Mouse (Mus musculus) forebrain, embryonic 10.5 days (tissue): ENCODE results near the gene Tigd3. TPM values are rescaled to one million over a fixed set of nuclear protein-coding genes. Genes with fewer than 3 reads are reported as not detected.
"Not testable (repeated sequence)": the region's sequence is repeated elsewhere in the genome, so short reads cannot be mapped to it uniquely, and the experiment has no call there.

ENCODE experiments used
- DNase-seq: peaks from one replicate; pipeline ENCODE4 v3.0.0-alpha.2; 2017; ENCODE audit warnings: low spot score; ENCODE audit errors: extremely low spot score
- H3K27ac ChIP-seq: fragments of 300-500 bp; sonication (generic); 2 replicates; pipeline ENCODE4 v1.5.1; 2016; ENCODE audit warnings: mild to moderate bottlenecking
- H3K27me3 ChIP-seq: fragments of 300-500 bp; sonication (generic); 2 replicates; pipeline ENCODE4 v1.6.1; 2016; ENCODE audit warnings: mild to moderate bottlenecking; ENCODE audit not compliant: poor library complexity, severe bottlenecking
- H3K36me3 ChIP-seq: fragments of 300-500 bp; sonication (generic); replicated peaks from 2 replicates; pipeline ENCODE4 v1.6.1; 2016; ENCODE audit warnings: mild to moderate bottlenecking, moderate library complexity
- H3K4me1 ChIP-seq: fragments of 300-500 bp; sonication (generic); 2 replicates; pipeline ENCODE4 v1.6.1; 2016
- H3K4me3 ChIP-seq: fragments of 300-500 bp; sonication (generic); 2 replicates; pipeline ENCODE4 v1.5.1; 2016; ENCODE audit warnings: mild to moderate bottlenecking, moderate library complexity
- H3K9me3 ChIP-seq: fragments of 300-500 bp; sonication (generic); 2 replicates; pipeline ENCODE4 v1.6.1; 2016; ENCODE audit warnings: mild to moderate bottlenecking, moderate library complexity
- WGBS: fragments of 180-500 bp; shearing (Covaris S2); methylation state at CpG from one replicate; pipeline ENCODE4 v1.1.7; 2016; 5-methylcytosine and 5-hydroxymethylcytosine counted together
- polyA plus RNA-seq: library from polyadenylated mRNA; unstranded; fragments of >200 nt; fragmentation: Nextera tagmentation; extraction: Ambion mirVana; gene quantifications from 2 replicates; pipeline ENCODE4 v1.2.1, GENCODE M21; 2016

Tigd3 gene
- polyA plus RNA-seq, 1 experiment from 2014 or later = 9.0 TPM

DNA sequence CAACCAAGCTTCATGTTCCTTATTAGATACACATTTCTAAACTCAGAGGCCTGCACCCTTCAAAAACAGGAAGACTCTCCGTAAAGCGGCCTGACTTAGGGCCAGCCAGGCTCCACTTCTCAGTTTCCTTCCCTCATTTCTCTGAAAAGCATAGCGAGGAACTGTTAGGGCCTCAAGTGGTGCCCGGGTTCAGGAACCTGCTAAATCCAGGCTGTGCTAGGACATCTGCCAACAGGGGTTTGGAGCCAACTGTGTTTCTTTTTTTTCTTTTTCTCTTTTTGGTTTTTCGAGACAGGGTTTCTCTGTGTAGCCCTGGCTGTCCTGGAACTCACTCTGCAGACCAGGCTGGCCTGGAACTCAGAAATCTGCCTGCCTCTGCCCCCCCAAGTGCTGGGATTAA lies 11.9 kb downstream of the Tigd3 start:
- H3K36me3 ChIP-seq, H3K4me3 ChIP-seq, H3K9me3 ChIP-seq, H3K27ac ChIP-seq, DNase-seq, H3K27me3 ChIP-seq: not testable (repeated sequence)
- WGBS = 85% methylated on average over 5 of the region's 5 CpGs
- peaks cover 12% of the 10 kb centered on the region for H3K4me1 ChIP-seq

DNA sequence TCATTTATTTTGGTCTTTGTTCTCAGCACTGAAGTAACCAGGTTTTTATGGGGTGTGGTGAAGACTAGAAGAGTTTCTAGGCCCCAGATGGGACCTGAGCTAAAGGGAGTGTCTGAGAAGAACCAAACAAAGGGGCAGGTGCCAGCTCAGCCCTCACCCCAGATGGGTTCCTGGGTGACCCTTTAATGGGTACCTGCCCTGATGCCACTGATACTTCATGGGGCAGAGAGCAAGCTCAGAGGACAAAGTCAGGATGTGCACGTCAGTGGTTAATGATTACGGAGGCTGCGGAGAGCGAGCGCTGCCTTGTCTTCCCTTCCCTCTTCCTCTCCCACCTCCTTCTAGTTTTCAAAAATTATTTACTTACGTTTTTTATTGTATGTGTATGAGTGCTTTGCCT lies 12.8 kb downstream of the Tigd3 start:
- Histone ChIP-seq H3K27ac (no peak overlapping the region), H3K4me3 (no peak overlapping the region), H3K27me3 (no peaks in the 10 kb centered on the region), H3K9me3 (no peaks in the 10 kb centered on the region), H3K36me3 (no peaks in the 10 kb centered on the region), H3K4me1 (peaks cover 12% of the 10 kb centered on the region)
- no peak for DNase-seq
- WGBS = 88% methylated on average over 6 of the region's 6 CpGs

DNA sequence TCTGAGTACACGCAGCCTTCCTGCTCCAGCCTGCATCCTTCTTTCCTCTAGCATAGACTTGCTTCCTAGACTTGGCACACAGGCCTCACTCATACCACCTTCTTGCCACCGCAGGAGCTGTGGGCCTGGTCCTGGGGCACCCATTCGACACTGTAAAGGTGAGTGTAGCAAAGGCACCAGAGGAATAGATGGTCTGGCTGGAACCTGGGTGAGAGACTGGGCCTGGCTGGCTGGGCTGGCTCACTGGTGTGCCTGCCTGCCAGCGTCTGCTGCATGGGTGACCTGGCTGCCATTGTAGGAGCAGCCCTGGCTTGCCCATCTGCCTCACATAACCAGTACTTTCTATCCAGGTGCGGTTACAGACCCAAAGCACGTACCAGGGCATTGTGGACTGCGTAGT lies 14.2 kb downstream of the Tigd3 start:
- H3K4me3 ChIP-seq = no peak overlapping the region

DNA sequence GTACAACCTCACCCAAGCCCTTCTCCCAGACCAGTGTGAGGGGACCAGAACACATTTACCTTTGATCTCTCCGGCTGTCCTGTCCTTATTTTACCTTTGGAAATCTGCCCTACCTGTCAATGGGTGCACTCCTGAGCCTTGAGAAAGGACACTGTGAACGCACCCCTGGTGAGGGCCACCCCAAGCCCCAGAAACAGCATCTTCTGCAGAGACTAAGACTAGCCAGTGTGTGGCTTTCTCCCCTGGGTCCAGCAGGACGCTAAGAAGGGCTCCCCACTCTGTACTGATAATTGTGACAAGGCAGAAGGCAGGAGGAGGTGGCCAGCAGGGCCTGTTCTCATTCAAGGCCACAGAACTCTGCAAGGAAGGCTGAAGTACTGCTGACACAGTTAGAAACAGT lies 15.0 kb downstream of the Tigd3 start:
- DNase-seq = no peak
- peaks cover 32% of the 10 kb centered on the region for H3K4me1 ChIP-seq
- H3K9me3 ChIP-seq = no peaks in the 10 kb centered on the region
- no peak overlapping the region for H3K27ac ChIP-seq
- H3K36me3 ChIP-seq = no peaks in the 10 kb centered on the region
- no peak overlapping the region for H3K4me3 ChIP-seq
- WGBS = 81% methylated on average over 3 of the region's 3 CpGs
- H3K27me3 ChIP-seq = no peaks in the 10 kb centered on the region

More for the DNA sequence above, 14.2 kb downstream of the Tigd3 start:
- H3K27ac ChIP-seq = no peak overlapping the region
- WGBS = 93% methylated on average over 7 of the region's 7 CpGs
- no peaks in the 10 kb centered on the region for H3K27me3 ChIP-seq
- no peaks in the 10 kb centered on the region for H3K9me3 ChIP-seq
- H3K4me1 ChIP-seq = peaks cover 23% of the 10 kb centered on the region
- no peak for DNase-seq
- H3K36me3 ChIP-seq = no peaks in the 10 kb centered on the region

DNA sequence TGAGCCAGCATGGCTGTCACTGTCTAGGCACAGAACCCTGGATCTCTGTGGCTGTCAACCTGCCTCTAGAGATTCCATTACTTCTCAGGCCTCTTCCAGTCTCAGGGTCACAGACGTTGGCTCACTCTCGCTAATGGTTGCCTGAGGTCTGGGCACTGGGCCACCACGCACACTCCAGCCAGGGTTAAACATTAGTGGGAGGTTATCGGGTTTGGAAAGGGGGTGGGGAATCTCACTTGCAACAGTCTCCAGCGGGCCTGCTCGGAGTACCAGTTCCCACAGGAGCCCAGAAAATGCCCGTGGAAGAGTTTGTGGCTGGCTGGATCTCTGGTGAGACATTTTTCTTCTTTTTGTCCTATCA lies 15.6 kb downstream of the Tigd3 start:
- Histone ChIP-seq H3K9me3 (no peaks in the 10 kb centered on the region), H3K4me1 (peaks cover 37% of the 10 kb centered on the region), H3K36me3 (no peaks in the 10 kb centered on the region), H3K27me3 (no peaks in the 10 kb centered on the region), H3K4me3 (peak overlapping the region; percentile 25; the same call in 1 of the 2 replicates), H3K27ac (peak overlapping the region; percentile 73; the same call in 1 of the 2 replicates)
- no peak for DNase-seq
- WGBS = 87% methylated on average over 7 of the region's 7 CpGs

DNA sequence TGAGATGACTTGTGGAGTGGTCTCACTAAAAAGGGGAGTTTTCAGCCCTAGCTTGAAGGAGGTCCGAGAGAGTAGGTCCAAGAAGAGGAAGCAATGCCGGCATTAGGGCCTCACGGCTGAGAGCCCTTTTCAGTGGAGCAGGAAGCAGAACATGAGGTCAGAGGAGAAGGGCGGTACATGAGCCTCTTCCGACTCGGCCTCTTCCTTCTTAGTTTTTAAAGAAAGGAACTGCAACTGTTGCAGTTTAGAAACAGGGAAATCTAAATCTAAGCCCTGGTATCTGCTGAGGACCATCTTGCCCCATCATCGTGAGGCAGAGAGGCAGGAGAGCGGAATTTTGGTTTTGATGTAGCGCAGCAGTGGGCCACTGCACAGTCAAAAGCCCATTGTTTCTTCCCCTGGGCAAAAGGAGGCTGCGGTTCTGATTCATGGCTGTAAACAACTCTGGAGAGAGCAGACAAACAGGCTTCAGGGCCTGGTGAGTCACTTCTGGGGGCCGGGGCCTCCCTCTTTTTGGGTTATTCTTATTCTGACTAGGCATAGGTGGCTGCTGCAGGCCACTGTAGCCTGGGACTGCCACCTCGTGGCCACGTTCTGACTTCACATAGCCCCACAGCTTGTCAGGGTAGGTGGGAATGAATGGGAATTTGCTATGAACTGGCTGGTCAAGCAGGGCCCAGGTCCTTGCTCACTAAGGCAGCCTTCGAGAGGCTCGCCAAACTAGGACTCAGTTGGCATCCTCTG lies 16.2 kb downstream of the Tigd3 start, which contains the start of gene Slc25a45:
Gene Slc25a45 (plus strand): TSS at position 191 of the 744 bp plus-strand sequence.
- Histone ChIP-seq H3K4me1 (peaks cover 43% of the 10 kb centered on the region), H3K27me3 (no peaks in the 10 kb centered on the region), H3K4me3 (peak within 1 kb of the TSS; percentile 25; the same call in 1 of the 2 replicates), H3K27ac (peak within 1 kb of the TSS; percentile 73), H3K9me3 (no peaks in the 10 kb centered on the region), H3K36me3 (peaks cover 5% of the 10 kb centered on the region)
- WGBS = 53% methylated on average over 15 of the region's 15 CpGs
- DNase-seq = peak; percentile 65

DNA sequence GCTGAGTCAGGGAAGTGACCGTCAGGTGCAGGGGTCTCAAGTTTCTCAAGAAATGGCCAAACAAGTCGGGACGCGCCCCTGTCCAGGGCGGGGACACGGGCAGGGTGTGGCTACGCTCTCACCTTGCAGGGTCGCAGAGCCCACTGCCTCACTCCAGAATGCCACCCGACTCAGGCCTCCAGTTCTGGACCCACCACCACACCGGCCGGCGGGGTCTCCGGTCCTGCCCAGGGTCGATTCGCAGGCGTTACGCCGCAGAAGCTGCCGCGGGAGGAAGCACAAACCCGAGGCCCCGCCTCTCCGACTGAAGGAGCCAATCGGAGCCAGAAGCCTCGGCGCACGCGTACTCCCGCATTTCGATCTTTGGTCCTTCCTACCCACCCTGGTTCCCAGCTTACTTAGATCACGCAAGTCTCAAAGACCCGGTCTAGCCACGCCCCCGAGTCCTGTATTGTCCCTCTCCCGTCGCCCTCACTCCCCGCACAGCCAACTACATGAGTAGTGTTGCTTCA lies 18.9 kb downstream of the Tigd3 start, which contains the start of gene Frmd8:
Gene Frmd8 (minus strand): TSS at position 306 of the 512 bp plus-strand sequence.
- Histone ChIP-seq H3K4me1 (peaks cover 67% of the 10 kb centered on the region), H3K36me3 (peaks cover 24% of the 10 kb centered on the region), H3K27me3 (no peaks in the 10 kb centered on the region), H3K9me3 (no peaks in the 10 kb centered on the region), H3K4me3 (peak within 1 kb of the TSS; percentile 85), H3K27ac (peak within 1 kb of the TSS; percentile 91)
- under 1% methylated on average over 37 of the region's 37 CpGs for WGBS
- peak; percentile 93 for DNase-seq

DNA sequence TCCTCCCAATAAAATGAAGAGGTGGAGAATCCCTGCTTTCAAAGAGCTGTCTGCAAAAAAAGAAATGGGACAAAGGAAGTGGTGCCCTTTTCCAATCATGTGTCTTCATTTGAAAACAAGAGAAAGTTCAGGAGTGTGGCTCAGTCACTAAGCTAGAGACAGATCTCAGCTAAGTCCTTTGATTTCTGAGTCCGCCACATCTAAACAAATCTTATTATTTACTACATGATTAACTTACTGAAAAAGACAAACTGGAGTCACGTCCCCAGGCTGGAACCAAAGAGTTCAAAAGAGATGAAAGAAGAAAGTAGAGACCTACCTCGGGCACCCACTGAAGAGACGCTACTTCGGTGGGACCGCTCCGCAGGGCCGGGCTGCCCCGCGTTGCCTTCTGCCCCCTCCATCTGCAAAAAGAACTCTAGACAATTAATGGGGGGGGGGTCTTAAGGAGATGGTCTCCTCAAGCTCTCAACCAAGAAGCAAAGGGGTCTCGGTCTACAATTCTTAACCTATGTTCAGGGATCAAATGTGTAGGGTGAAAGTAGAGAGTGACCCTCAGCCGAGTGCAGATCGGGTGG lies 19.5 kb downstream of the Tigd3 start:
- Histone ChIP-seq H3K4me1 (peaks cover 67% of the 10 kb centered on the region), H3K9me3 (no peaks in the 10 kb centered on the region), H3K27me3 (no peaks in the 10 kb centered on the region), H3K27ac (peak overlapping the region; percentile 91), H3K4me3 (peak overlapping the region; percentile 85), H3K36me3 (peaks cover 29% of the 10 kb centered on the region)
- DNase-seq = no peak
- WGBS = 13% methylated on average over 13 of the region's 13 CpGs

DNA sequence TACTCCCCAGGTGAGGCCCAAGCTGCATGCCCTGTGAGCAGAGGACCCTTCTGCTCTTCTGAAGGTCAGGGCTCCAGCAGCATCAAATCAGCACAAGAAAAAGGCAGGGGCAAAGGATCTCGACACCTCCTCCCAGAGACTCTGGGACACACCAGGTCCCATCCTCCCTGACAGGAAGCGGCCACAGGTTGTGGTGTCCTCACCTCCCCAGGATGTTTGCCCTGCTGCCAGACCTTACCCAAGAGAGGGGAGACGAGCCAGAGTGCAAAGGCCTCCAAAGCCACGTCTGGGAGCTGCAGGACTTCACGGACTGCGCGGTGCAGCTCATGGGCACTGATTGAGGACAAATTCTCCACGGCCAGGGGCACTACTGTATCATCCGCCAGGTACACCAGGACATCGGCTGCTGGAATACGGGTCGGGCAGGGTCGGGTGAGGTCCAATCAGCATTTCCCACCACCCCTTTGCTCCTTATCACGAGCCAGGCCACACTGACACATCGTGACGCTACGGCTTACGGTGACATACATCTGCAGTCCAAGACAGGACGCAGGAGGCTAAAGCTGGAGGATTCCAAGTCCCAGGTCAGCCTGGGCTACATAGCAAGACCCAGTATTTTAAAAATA lies 20.9 kb downstream of the Tigd3 start:
- peaks cover 44% of the 10 kb centered on the region for H3K36me3 ChIP-seq
- H3K27me3 ChIP-seq = no peaks in the 10 kb centered on the region
- peak overlapping the region; percentile 7; the same call in 1 of the 2 replicates for H3K4me3 ChIP-seq
- H3K4me1 ChIP-seq = peaks cover 63% of the 10 kb centered on the region
- 92% methylated on average over 19 of the region's 19 CpGs for WGBS
- no peak for DNase-seq
- 0 out of 2 replicates have a peak overlapping the region, but pooled peaks have one; percentile 25 for H3K27ac ChIP-seq
- no peaks in the 10 kb centered on the region for H3K9me3 ChIP-seq

DNA sequence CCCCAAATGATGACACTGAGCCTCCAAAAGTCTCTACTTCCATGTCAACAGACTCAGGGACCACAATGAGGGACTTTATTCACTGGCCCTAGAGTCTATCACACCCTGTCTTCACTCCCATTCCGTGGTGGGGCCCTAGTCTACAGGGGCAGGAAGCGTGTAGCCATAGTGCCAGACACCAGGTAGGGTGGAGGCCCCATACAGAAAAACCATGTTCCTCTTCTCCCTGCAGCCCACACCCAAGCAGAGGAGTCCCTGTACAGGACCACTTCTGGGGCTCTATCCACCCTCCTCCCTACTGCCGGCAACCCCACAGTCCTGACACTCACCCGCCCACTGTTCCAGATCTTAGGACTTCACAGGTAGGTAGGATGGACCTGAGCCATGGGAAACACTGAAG lies 21.4 kb downstream of the Tigd3 start:
- Histone ChIP-seq H3K4me3 (peak overlapping the region; percentile 7; the same call in 1 of the 2 replicates), H3K36me3 (peaks cover 49% of the 10 kb centered on the region), H3K27me3 (no peaks in the 10 kb centered on the region), H3K4me1 (peaks cover 58% of the 10 kb centered on the region), H3K9me3 (no peaks in the 10 kb centered on the region), H3K27ac (0 out of 2 replicates have a peak overlapping the region, but pooled peaks have one; percentile 20)
- 91% methylated on average over 4 of the region's 4 CpGs for WGBS
- no peak for DNase-seq

DNA sequence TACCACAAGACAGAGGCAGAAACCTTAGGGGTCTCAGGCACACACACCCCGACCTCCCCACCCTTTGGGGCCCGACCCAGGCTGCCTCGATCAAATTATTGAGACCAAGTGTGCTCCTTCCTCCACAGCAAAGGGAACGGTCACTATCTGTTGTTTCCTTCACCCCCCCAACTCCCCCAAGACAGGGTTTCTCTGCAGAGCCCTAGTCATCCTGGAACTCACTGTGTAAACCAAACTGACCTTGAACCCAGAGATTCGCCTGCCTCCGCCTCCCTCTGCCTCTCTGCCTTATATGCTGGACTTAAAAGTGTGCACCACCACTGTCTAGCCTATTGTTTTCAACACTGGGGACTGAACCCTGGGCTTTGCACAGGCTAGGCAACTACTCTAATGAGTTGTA lies 22.3 kb downstream of the Tigd3 start:
- Histone ChIP-seq H3K36me3 (peaks cover 57% of the 10 kb centered on the region), H3K27me3 (no peaks in the 10 kb centered on the region), H3K9me3 (no peaks in the 10 kb centered on the region), H3K4me3 (peak overlapping the region; percentile 25), H3K4me1 (peaks cover 55% of the 10 kb centered on the region), H3K27ac (peak overlapping the region; percentile 87)
- no peak for DNase-seq
- WGBS = 55% methylated on average over 6 of the region's 6 CpGs

DNA sequence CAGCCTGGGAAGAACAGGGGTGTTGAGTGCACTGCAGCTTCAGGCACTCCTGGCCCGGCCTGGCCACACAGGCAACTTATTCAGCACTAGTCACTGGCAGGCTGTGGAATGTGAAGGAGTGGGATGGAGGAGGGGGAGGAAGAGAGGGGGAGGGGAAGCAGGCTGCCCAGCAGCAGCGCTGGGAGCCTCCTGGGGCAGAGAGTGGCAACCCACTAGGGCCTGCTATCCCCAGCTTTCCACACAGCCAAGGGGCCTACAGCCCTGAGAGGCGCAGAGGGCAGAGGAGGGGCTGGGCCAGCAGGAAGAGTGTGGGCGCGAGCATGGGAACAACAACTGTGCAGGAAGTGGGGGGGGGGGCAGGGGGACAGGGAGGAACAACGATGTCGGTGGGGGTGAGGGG lies 22.7 kb downstream of the Tigd3 start:
- WGBS = 8% methylated on average over 5 of the region's 7 CpGs
- Histone ChIP-seq H3K27ac (peak overlapping the region; percentile 87), H3K4me1 (peaks cover 55% of the 10 kb centered on the region), H3K9me3 (no peaks in the 10 kb centered on the region), H3K36me3 (peaks cover 62% of the 10 kb centered on the region), H3K27me3 (no peaks in the 10 kb centered on the region), H3K4me3 (peak overlapping the region; percentile 25)
- peak; percentile 61 for DNase-seq
